Mouse (Mus musculus): ENCODE results near the gene Zfp280c. TPM values are rescaled to one million over a fixed set of nuclear protein-coding genes. Genes with fewer than 3 reads are reported as not detected.

Gene Zfp280c
- 3.2 and 4.8 TPM in 2 replicates for polyA plus RNA-seq (2015; fragmentation: Nextera tagmentation; extraction: Ambion mirVana)

GRCm38 (mm10) chrX:48594099-48594760 lies at the start of gene Zfp280c:
TSS of gene Zfp280c (minus strand) at chrX:48594504.

GRCm38 (mm10) chrX:48623379-48624053 lies 29.2 kb upstream of the Zfp280c start, which contains the start of gene Slc25a14:
TSS of gene Slc25a14 (plus strand) at chrX:48623413.

GRCm38 (mm10) chrX:48518808-48519548 lies 75.3 kb downstream of the Zfp280c start, which contains the start of gene Rab33a:
TSS of gene Rab33a (plus strand) at chrX:48519285.

GRCm38 (mm10) chrX:48513166-48513807 lies 81.0 kb downstream of the Zfp280c start, which contains the start of gene Aifm1:
TSS of gene Aifm1 (minus strand) at chrX:48513563.

Small RNAs within 50 kb of the gene (microRNA-seq; reads per million reads assigned to microRNA genes)
- not detected for gene Gm27828

Other genes with a start within 250 kb of the Zfp280c start
- 4.0 and 4.4 TPM in 2 replicates for gene Elf4, start 131.4 kb downstream of the Zfp280c start, polyA plus RNA-seq (2015; fragmentation: Nextera tagmentation; extraction: Ambion mirVana)
- gene Aifm1, start 80.9 kb downstream of the Zfp280c start, polyA plus RNA-seq (2015; fragmentation: Nextera tagmentation; extraction: Ambion mirVana): 35.6 and 42.5 TPM in 2 replicates
- gene Rab33a, start 75.2 kb downstream of the Zfp280c start, polyA plus RNA-seq (2015; fragmentation: Nextera tagmentation; extraction: Ambion mirVana): 2.8 and 2.9 TPM in 2 replicates
- gene Slc25a14, start 28.9 kb upstream of the Zfp280c start, polyA plus RNA-seq (2015; fragmentation: Nextera tagmentation; extraction: Ambion mirVana): 5.6 and 6.3 TPM in 2 replicates
- gene Gpr119, start 80.0 kb upstream of the Zfp280c start, polyA plus RNA-seq (2015; fragmentation: Nextera tagmentation; extraction: Ambion mirVana): not detected in 2 replicates
- gene Rbmx2, start 100.5 kb upstream of the Zfp280c start, polyA plus RNA-seq (2015; fragmentation: Nextera tagmentation; extraction: Ambion mirVana): 9.4 and 12.9 TPM in 2 replicates